Mouse (Mus musculus) heart, embryonic 12.5 days (tissue): ENCODE data around the gene Fyb. TPM values are rescaled to one million over a fixed set of nuclear protein-coding genes. Genes with fewer than 3 reads are reported as not detected.

Source experiments
- ATAC-seq: fragments of 200-750 bp; cut with Nextera tagmentation; 2 replicates; pipeline ENCODE4 v1.8.0; 2017; ENCODE audit warnings: moderate TSS enrichment, moderate library complexity; ENCODE audit not compliant: insufficient number of reproducible peaks, low FRiP score
- H3K27ac ChIP-seq: fragments of 300-500 bp; sonication (generic); 2 replicates; pipeline ENCODE4 v1.5.1; 2016; ENCODE audit warnings: mild to moderate bottlenecking, moderate library complexity; ENCODE audit not compliant: poor library complexity, severe bottlenecking
- H3K27me3 ChIP-seq: fragments of 300-500 bp; sonication (generic); replicated peaks from 2 replicates; pipeline ENCODE4 v1.6.1; 2016; ENCODE audit warnings: mild to moderate bottlenecking, moderate library complexity
- H3K36me3 ChIP-seq: fragments of 300-500 bp; sonication (generic); 2 replicates; pipeline ENCODE4 v1.6.1; 2016; ENCODE audit warnings: mild to moderate bottlenecking, moderate library complexity
- H3K4me1 ChIP-seq: fragments of 300-500 bp; sonication (generic); replicated peaks from 2 replicates; pipeline ENCODE4 v1.6.1; 2016; ENCODE audit warnings: mild to moderate bottlenecking
- H3K4me2 ChIP-seq: fragments of 300-500 bp; sonication (generic); 2 replicates; pipeline ENCODE4 v1.6.1; 2016; ENCODE audit warnings: mild to moderate bottlenecking, moderate library complexity
- H3K4me3 ChIP-seq: fragments of 300-500 bp; sonication (generic); 2 replicates; pipeline ENCODE4 v1.5.1; 2016; ENCODE audit warnings: mild to moderate bottlenecking
- H3K9ac ChIP-seq: fragments of 300-500 bp; sonication (generic); 2 replicates; pipeline ENCODE4 v1.6.1; 2016; ENCODE audit warnings: mild to moderate bottlenecking, moderate library complexity
- H3K9me3 ChIP-seq: fragments of 300-500 bp; sonication (generic); replicated peaks from 2 replicates; pipeline ENCODE4 v1.6.1; 2016; ENCODE audit warnings: mild to moderate bottlenecking, moderate library complexity
- WGBS: fragments of 180-500 bp; shearing (Covaris S2); methylation state at CpG from one replicate; pipeline ENCODE4 v1.1.7; 2016; 5-methylcytosine and 5-hydroxymethylcytosine counted together
- polyA plus RNA-seq: library from polyadenylated mRNA; unstranded; fragments of >200 nt; fragmentation: Nextera tagmentation; extraction: Ambion mirVana; gene quantifications from 2 replicates; pipeline ENCODE4 v1.2.1, GENCODE M21; 2016

Gene Fyb
- polyA plus RNA-seq, 1 experiment from 2014 or later: 4.3 TPM

- Histone ChIP-seq H3K27me3 (no peaks in the 10 kb centered on the region), H3K4me3 (peak overlapping the region; percentile 14; the same call in 1 of the 2 replicates), H3K4me2 (peak overlapping the region; percentile 67), H3K9ac (no peak overlapping the region), H3K4me1 (peaks cover 9% of the 10 kb centered on the region), H3K27ac (no peak overlapping the region), H3K36me3 (no peaks in the 10 kb centered on the region), H3K9me3 (no peaks in the 10 kb centered on the region)
- no peak for ATAC-seq
- 8% methylated on average over 6 of the region's 6 CpGs for WGBS
Measured at GRCm38 (mm10) chr15:6625607-6626033, 103.0 kb downstream of the Fyb start.

- no peak for ATAC-seq
- Histone ChIP-seq H3K36me3 (no peaks in the 10 kb centered on the region), H3K4me3 (no peak overlapping the region), H3K27ac (no peak overlapping the region), H3K9me3 (no peaks in the 10 kb centered on the region), H3K4me2 (no peak overlapping the region), H3K27me3 (no peaks in the 10 kb centered on the region), H3K4me1 (peaks cover 9% of the 10 kb centered on the region), H3K9ac (no peak overlapping the region)
- 64% methylated on average over 5 of the region's 5 CpGs for WGBS
Measured at GRCm38 (mm10) chr15:6626123-6626522, 103.5 kb downstream of the Fyb start.

DNA sequence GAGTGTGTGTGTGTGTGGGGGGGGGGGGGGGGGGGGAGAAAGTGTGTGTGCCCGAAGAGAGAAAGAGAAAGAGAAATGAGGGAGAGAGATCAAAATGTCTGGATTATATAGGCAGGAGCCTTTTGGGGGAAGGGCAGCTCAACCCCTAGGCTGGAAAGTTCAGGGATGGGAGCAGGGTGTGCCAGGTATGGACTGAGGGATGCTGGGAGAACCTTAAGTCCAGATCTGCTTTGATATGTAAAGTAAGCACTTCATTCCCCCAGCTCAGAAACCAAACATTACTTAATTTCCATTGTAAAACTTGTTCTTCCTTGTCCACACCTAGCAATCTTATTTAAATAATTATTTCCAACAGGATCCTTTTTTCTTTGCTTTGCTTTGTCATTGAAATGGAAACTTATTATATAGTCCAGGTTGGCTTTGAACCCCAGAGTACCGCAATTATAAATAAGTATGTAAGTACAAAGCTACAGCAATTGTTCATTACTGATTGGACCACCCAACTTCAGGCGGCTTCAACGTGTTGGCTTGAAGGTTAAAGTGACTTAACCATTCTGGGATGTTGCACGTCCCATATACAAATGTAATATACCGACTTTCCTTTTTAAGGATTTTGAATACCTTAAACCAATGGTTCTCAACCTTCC lies 105.9 kb downstream of the Fyb start:
- ATAC-seq: no peak
- Histone ChIP-seq H3K4me3 (no peak overlapping the region), H3K4me1 (peaks cover 9% of the 10 kb centered on the region), H3K4me2 (no peak overlapping the region), H3K9me3 (no peaks in the 10 kb centered on the region), H3K36me3 (no peaks in the 10 kb centered on the region), H3K27ac (no peak overlapping the region), H3K27me3 (no peaks in the 10 kb centered on the region), H3K9ac (no peak overlapping the region)
- WGBS: 84% methylated on average over 6 of the region's 6 CpGs

- Histone ChIP-seq H3K4me3 (no peak overlapping the region), H3K9ac (no peak overlapping the region), H3K4me2 (no peak overlapping the region), H3K27me3 (no peaks in the 10 kb centered on the region), H3K36me3 (no peaks in the 10 kb centered on the region), H3K9me3 (no peaks in the 10 kb centered on the region), H3K27ac (no peak overlapping the region), H3K4me1 (peaks cover 9% of the 10 kb centered on the region)
- 77% methylated on average over 4 of the region's 4 CpGs for WGBS
- no peak for ATAC-seq
Measured at GRCm38 (mm10) chr15:6629174-6629573, 106.5 kb downstream of the Fyb start.

DNA sequence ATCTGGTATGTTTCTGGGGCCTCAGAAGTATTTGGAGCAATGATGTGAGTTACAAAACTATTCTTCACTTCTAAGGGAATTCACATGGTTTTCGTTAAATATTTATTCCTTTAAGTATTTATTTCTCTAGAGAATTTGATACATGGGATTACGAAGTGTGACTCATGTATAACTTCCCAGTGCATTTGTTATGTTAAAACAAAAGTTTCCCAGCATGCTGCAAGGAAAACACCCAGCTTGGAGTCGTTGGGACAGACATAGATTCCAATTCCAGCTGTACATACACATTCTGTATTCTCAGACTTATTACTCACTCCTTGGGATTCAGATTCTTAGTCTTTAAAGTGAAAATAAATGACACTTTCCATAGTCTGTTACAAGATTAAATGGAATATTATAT lies 112.8 kb downstream of the Fyb start:
- 66% methylated on average over 3 of the region's 3 CpGs for WGBS

DNA sequence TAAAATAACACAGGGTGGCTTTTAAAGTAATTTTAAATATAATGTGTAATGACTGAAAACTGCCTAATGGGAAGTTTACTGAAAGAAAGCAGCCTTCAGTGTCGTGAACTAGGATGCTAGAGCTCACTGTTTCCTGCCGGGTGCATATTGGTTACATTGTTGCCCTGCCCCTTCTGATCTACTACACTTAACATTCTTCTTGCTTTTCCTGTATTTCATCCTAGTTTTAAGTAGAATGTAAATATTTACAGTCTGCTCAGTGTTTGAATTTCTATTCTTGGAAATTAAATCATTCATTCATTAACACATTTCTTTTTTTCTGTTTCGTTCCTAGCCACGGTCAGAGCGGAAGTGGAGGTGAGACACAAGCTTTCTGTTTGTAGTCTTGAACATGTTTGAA lies 119.6 kb downstream of the Fyb start:
- 72% methylated on average over 5 of the region's 5 CpGs for WGBS
- Histone ChIP-seq H3K27ac (no peak overlapping the region), H3K4me3 (no peak overlapping the region), H3K4me1 (no peaks in the 10 kb centered on the region), H3K9ac (no peak overlapping the region), H3K9me3 (no peaks in the 10 kb centered on the region), H3K36me3 (no peaks in the 10 kb centered on the region), H3K27me3 (no peaks in the 10 kb centered on the region), H3K4me2 (no peak overlapping the region)
- ATAC-seq: no peak

More for the DNA sequence above, 112.8 kb downstream of the Fyb start:
- Histone ChIP-seq H3K9ac (no peak overlapping the region), H3K27ac (no peak overlapping the region), H3K36me3 (no peaks in the 10 kb centered on the region), H3K27me3 (no peaks in the 10 kb centered on the region), H3K4me1 (no peaks in the 10 kb centered on the region), H3K9me3 (no peaks in the 10 kb centered on the region), H3K4me3 (no peak overlapping the region), H3K4me2 (no peak overlapping the region)
- no peak for ATAC-seq

- H3K4me1 ChIP-seq: peaks cover 4% of the 10 kb centered on the region; the same call in 1 of the 2 replicates
Measured at GRCm38 (mm10) chr15:6645498-6645897, 122.8 kb downstream of the Fyb start.

GRCm38 (mm10) chr15:6647066-6647465 lies 124.4 kb downstream of the Fyb start:
- Histone ChIP-seq H3K4me1 (peaks cover 4% of the 10 kb centered on the region; the same call in 1 of the 2 replicates), H3K9me3 (no peaks in the 10 kb centered on the region), H3K36me3 (no peaks in the 10 kb centered on the region), H3K27ac (no peak overlapping the region), H3K4me3 (no peak overlapping the region), H3K27me3 (no peaks in the 10 kb centered on the region), H3K4me2 (no peak overlapping the region), H3K9ac (no peak overlapping the region)
- no peak for ATAC-seq
- WGBS: 84% methylated on average over 1 of the region's 1 CpGs

More at GRCm38 (mm10) chr15:6645498-6645897, 122.8 kb downstream of the Fyb start:
- no peak overlapping the region for H3K9ac ChIP-seq
- no peaks in the 10 kb centered on the region for H3K36me3 ChIP-seq
- H3K9me3 ChIP-seq: no peaks in the 10 kb centered on the region
- no peak for ATAC-seq
- H3K4me3 ChIP-seq: no peak overlapping the region
- no peak overlapping the region for H3K4me2 ChIP-seq
- H3K27ac ChIP-seq: no peak overlapping the region
- 85% methylated on average over 3 of the region's 3 CpGs for WGBS
- no peaks in the 10 kb centered on the region for H3K27me3 ChIP-seq

DNA sequence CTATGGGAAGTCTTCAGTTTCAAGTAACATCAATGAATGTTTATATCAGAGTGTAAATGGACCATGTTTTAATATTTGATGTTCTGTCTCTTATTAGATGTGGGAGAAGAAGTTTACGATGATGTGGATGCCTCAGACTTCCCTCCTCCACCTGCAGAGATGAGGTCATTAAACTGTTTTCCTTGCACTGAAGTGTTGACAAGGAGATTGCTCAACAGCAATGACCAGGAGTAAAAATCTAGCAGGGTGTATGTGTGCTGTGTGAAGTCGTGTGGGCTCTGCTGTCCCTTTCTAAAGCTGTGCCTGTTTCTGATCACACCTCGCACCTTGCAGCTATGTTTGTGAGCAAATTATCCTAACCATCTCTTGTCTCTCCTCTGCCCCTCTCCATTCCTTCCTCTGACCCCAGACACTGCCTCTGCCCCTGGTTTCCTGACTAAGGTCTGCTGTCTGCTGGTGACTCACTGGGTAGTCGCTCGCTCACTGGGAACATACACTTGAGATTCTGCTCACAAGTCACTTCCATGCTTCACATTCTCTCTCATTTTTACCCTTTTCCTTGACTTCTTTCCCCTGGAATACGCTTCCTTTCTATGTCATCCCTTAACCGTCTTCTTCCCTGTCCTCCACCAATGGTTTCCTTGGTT lies 126.2 kb downstream of the Fyb start:
- Histone ChIP-seq H3K4me1 (peaks cover 4% of the 10 kb centered on the region; the same call in 1 of the 2 replicates), H3K9me3 (no peaks in the 10 kb centered on the region), H3K27ac (no peak overlapping the region), H3K36me3 (no peaks in the 10 kb centered on the region), H3K4me2 (no peak overlapping the region), H3K27me3 (no peaks in the 10 kb centered on the region), H3K9ac (no peak overlapping the region), H3K4me3 (no peak overlapping the region)
- ATAC-seq: no peak
- 47% methylated on average over 7 of the region's 7 CpGs for WGBS

DNA sequence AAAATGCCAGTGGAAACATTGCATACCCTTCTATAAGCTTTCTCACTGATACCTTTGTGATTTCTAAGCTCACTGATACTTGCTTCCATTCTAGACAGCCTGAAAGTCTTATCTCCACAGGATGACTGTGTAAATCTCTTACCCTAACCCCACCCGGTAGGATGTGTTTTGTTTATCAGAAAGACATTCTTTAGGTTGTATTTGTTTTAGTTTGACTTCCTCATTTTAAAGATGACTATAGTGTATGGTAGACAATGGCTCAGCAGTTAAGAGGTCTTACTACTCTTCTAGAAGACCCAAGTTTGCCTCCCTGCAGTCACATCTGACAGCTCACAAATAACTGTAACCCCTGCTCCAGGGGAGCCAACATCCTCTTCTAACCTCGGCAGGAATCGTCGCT lies 130.4 kb downstream of the Fyb start:
- Histone ChIP-seq H3K4me3 (no peak overlapping the region), H3K9me3 (no peaks in the 10 kb centered on the region), H3K27ac (no peak overlapping the region), H3K4me2 (no peak overlapping the region), H3K4me1 (peaks cover 4% of the 10 kb centered on the region; the same call in 1 of the 2 replicates), H3K27me3 (no peaks in the 10 kb centered on the region), H3K9ac (no peak overlapping the region), H3K36me3 (no peaks in the 10 kb centered on the region)
- WGBS: 41% methylated on average over 4 of the region's 4 CpGs
- ATAC-seq: no peak

DNA sequence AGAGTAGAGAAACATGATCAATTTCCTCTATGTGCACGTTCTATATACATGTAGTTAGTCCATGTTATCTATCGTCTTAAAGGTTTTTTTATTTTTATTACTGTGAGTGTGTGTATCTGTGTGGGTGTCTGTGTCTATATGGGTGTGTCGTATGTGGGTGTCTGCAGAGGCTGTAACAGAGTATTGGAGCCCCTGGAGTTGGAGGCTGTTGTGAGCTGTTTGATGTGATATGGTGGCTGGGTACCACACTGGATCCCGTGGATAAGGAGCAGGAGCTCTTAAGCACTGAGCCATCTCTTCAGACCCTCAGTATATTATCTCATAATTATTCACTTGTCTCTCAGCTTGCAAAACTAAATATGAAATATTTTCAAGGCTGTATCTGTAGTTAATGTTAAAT lies 135.4 kb downstream of the Fyb start:
- no peak overlapping the region for H3K27ac ChIP-seq
- H3K4me2 ChIP-seq: no peak overlapping the region
- 81% methylated on average over 4 of the region's 4 CpGs for WGBS
- no peaks in the 10 kb centered on the region for H3K27me3 ChIP-seq
- H3K4me1 ChIP-seq: no peaks in the 10 kb centered on the region
- no peaks in the 10 kb centered on the region for H3K36me3 ChIP-seq
- no peak overlapping the region for H3K9ac ChIP-seq
- H3K4me3 ChIP-seq: no peak overlapping the region
- H3K9me3 ChIP-seq: no peaks in the 10 kb centered on the region
- ATAC-seq: no peak
